Mouse (Mus musculus): ENCODE results near the gene A030005L19Rik.
"Not testable (repeated sequence)": the region's sequence is repeated elsewhere in the genome, so short reads cannot be mapped to it uniquely, and the experiment has no call there.

The A030005L19Rik gene

GRCm38 (mm10) chr1:82913025-82913424 is at the start of gene A030005L19Rik:
TSS of gene A030005L19Rik (plus strand) at chr1:82913325.
- peak; percentile 22 for DNase-seq (ENCODE audit: low read depth, low spot score)

- peak; percentile 40 for DNase-seq (ENCODE audit: low read depth, low spot score)
These were observed 42.9 kb upstream of the A030005L19Rik start for GRCm38 (mm10) chr1:82870202-82870601.

- DNase-seq (ENCODE audit: low read depth, low spot score) = peak; percentile 38
These were observed 34.0 kb upstream of the A030005L19Rik start for GRCm38 (mm10) chr1:82879172-82879571.

- no peak for DNase-seq (ENCODE audit: low read depth, low spot score)
These were observed 32.9 kb upstream of the A030005L19Rik start for GRCm38 (mm10) chr1:82880196-82880595.

- DNase-seq (ENCODE audit: low read depth, low spot score) = no peak
These were observed 19.9 kb upstream of the A030005L19Rik start for GRCm38 (mm10) chr1:82893269-82893668.

- peak; percentile 81 for DNase-seq (ENCODE audit: low read depth, low spot score)
These were observed 12.6 kb upstream of the A030005L19Rik start for GRCm38 (mm10) chr1:82900567-82900966.

- DNase-seq (ENCODE audit: low read depth, low spot score) = no peak
These were observed 11.9 kb upstream of the A030005L19Rik start for GRCm38 (mm10) chr1:82901201-82901600.

- DNase-seq (ENCODE audit: low read depth, low spot score) = no peak
These were observed 7.2 kb upstream of the A030005L19Rik start for GRCm38 (mm10) chr1:82905886-82906285.

GRCm38 (mm10) chr1:82913434-82913833 is 309 bp downstream of the A030005L19Rik start:
- peak; percentile 33 for DNase-seq (ENCODE audit: low read depth, low spot score)

- no peak for DNase-seq (ENCODE audit: low read depth, low spot score)
These were observed 11.5 kb downstream of the A030005L19Rik start, which contains the start of gene A030014E15Rik for GRCm38 (mm10) chr1:82924650-82925049. TSS of gene A030014E15Rik (plus strand) at chr1:82924917.

- DNase-seq (ENCODE audit: low read depth, low spot score) = not testable (repeated sequence)
These were observed 17.4 kb downstream of the A030005L19Rik start for GRCm38 (mm10) chr1:82930558-82930957.

GRCm38 (mm10) chr1:82931326-82931725 is 18.2 kb downstream of the A030005L19Rik start, which contains the start of gene Gm6217:
TSS of gene Gm6217 (minus strand) at chr1:82931399.
- DNase-seq (ENCODE audit: low read depth, low spot score) = not testable (repeated sequence)

- no peak for DNase-seq (ENCODE audit: low read depth, low spot score)
These were observed 25.5 kb downstream of the A030005L19Rik start for GRCm38 (mm10) chr1:82938666-82939065.

GRCm38 (mm10) chr1:82942505-82942904 is 29.4 kb downstream of the A030005L19Rik start:
- not testable (repeated sequence) for DNase-seq (ENCODE audit: low read depth, low spot score)

- not testable (repeated sequence) for DNase-seq (ENCODE audit: low read depth, low spot score)
These were observed 30.2 kb downstream of the A030005L19Rik start, which contains the start of gene A030003K21Rik for GRCm38 (mm10) chr1:82943295-82943694. TSS of gene A030003K21Rik (minus strand) at chr1:82943388.

- DNase-seq (ENCODE audit: low read depth, low spot score) = not testable (repeated sequence)
These were observed 32.9 kb downstream of the A030005L19Rik start for GRCm38 (mm10) chr1:82946029-82946428.

- no peak for DNase-seq (ENCODE audit: low read depth, low spot score)
These were observed 35.5 kb downstream of the A030005L19Rik start for GRCm38 (mm10) chr1:82948601-82949000.

GRCm38 (mm10) chr1:82955913-82956312 is 42.8 kb downstream of the A030005L19Rik start, which contains the start of gene Gm7544:
TSS of gene Gm7544 (minus strand) at chr1:82956013.
- DNase-seq (ENCODE audit: low read depth, low spot score) = not testable (repeated sequence)

- no peak for DNase-seq (ENCODE audit: low read depth, low spot score)
These were observed 46.8 kb downstream of the A030005L19Rik start, which contains the start of gene Gm47955 for GRCm38 (mm10) chr1:82959870-82960385. TSS of gene Gm47955 (plus strand) at chr1:82960286.

Data from CD4-positive helper T cell, adult 2 months (primary cell).